Mouse (Mus musculus) neural tube, embryonic 12.5 days (tissue): ENCODE measurements around the gene Gpr15. TPM values are rescaled to one million over a fixed set of nuclear protein-coding genes. Genes with fewer than 3 reads are reported as not detected.

Experiments used
- ATAC-seq: fragments of 200-750 bp; cut with Nextera tagmentation; 2 replicates; pipeline ENCODE4 v1.8.0; 2017; ENCODE audit warnings: low read depth, mild to moderate bottlenecking, moderate TSS enrichment, moderate library complexity; ENCODE audit not compliant: low FRiP score
- H3K27ac ChIP-seq: fragments of 300-500 bp; sonication (generic); 2 replicates; pipeline ENCODE4 v1.5.1; 2016
- H3K27me3 ChIP-seq: fragments of 300-500 bp; sonication (generic); replicated peaks from 2 replicates; pipeline ENCODE4 v1.6.1; 2016; ENCODE audit warnings: mild to moderate bottlenecking
- H3K36me3 ChIP-seq: fragments of 300-500 bp; sonication (generic); 2 replicates; pipeline ENCODE4 v1.6.1; 2016; ENCODE audit warnings: mild to moderate bottlenecking
- H3K4me1 ChIP-seq: fragments of 300-500 bp; sonication (generic); 2 replicates; pipeline ENCODE4 v1.6.1; 2016
- H3K4me2 ChIP-seq: fragments of 300-500 bp; sonication (generic); replicated peaks from 2 replicates; pipeline ENCODE4 v1.6.1; 2016; ENCODE audit warnings: mild to moderate bottlenecking
- H3K4me3 ChIP-seq: fragments of 300-500 bp; sonication (generic); 2 replicates; pipeline ENCODE4 v1.5.1; 2016
- H3K9ac ChIP-seq: fragments of 300-500 bp; sonication (generic); 2 replicates; pipeline ENCODE4 v1.6.1; 2016; ENCODE audit warnings: mild to moderate bottlenecking
- H3K9me3 ChIP-seq: fragments of 300-500 bp; sonication (generic); 2 replicates; pipeline ENCODE4 v1.6.1; 2016; ENCODE audit warnings: mild to moderate bottlenecking
- WGBS: fragments of 180-500 bp; shearing (Covaris S2); methylation state at CpG from one replicate; pipeline ENCODE4 v1.1.7; 2016; 5-methylcytosine and 5-hydroxymethylcytosine counted together
- polyA plus RNA-seq: library from polyadenylated mRNA; unstranded; fragments of >200 nt; fragmentation: Nextera tagmentation; extraction: Ambion mirVana; gene quantifications from 2 replicates; pipeline ENCODE4 v1.2.1, GENCODE M21; 2016

Gene Gpr15
- polyA plus RNA-seq, 1 experiment from 2014 or later = not detected

DNA sequence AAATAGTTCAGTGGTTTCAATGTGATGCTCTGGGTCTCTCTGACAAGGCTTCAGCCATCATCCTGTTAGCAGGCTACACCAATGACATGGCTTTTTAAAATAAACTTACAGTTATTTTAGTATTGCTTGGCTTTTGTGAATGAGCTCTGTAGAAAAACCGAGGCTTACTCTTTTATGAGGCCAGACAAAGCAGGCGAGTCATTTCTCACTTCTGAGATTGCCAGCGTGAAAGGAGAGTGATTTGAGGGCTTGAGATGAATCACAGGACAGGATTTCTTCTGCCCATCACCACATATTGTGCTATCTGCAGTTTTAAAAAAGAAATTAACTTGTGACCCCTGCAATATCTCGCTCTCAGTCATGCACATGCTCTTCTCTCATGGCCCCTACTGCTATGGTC lies 3.9 kb downstream of the Gpr15 start:
- H3K36me3 ChIP-seq = no peaks in the 10 kb centered on the region
- no peak overlapping the region for H3K9ac ChIP-seq
- H3K27me3 ChIP-seq = no peaks in the 10 kb centered on the region
- H3K4me2 ChIP-seq = no peak overlapping the region
- no peak overlapping the region for H3K27ac ChIP-seq
- 66% methylated on average over 4 of the region's 4 CpGs for WGBS
- no peaks in the 10 kb centered on the region for H3K4me1 ChIP-seq
- H3K9me3 ChIP-seq = no peaks in the 10 kb centered on the region
- no peak for ATAC-seq
- H3K4me3 ChIP-seq = no peak overlapping the region

DNA sequence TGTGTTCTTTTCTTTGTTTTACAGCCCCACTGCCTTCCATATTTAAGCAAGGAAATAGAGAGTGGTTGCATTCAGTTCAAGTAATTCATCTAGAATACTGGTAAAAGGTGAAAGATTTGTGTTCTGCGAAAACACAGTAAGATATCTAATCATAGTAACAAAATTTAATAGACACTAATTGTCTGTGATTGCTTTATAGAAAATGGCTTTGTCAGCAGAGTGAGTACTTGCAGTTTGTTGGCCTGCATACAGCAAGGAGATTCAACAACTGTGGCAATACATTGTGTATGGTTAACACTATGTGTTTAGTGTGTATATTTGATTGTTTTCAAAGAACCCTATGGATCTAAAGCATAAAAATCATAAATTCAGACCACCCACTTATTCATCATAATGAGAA lies 5.7 kb downstream of the Gpr15 start:
- Histone ChIP-seq H3K36me3 (no peaks in the 10 kb centered on the region), H3K9ac (no peak overlapping the region), H3K9me3 (no peaks in the 10 kb centered on the region), H3K27me3 (no peaks in the 10 kb centered on the region), H3K4me3 (no peak overlapping the region), H3K27ac (no peak overlapping the region), H3K4me1 (no peaks in the 10 kb centered on the region), H3K4me2 (no peak overlapping the region)
- WGBS = 87% methylated on average over 1 of the region's 1 CpGs
- no peak for ATAC-seq

DNA sequence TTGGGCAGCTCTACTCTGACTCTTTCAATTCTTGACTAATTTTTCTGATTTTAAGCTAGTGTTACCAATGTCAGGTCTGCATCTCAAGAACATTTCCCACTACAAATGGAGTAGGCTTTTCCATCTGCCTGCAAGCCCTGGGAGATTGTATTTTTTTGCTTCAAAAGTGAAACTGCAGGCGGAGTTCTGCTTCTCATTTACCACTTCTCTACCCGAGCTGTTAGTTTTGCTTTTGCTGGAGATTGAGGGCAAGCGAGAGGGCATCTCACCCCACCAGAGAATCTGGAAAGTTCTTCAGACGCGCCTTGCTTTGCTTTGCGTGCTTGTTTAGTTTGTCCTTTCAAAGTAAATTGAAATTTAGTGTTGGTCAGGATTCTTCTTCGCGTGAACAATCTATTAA lies 6.6 kb downstream of the Gpr15 start:
- H3K27me3 ChIP-seq = no peaks in the 10 kb centered on the region
- ATAC-seq = no peak
- H3K36me3 ChIP-seq = no peaks in the 10 kb centered on the region
- no peaks in the 10 kb centered on the region for H3K4me1 ChIP-seq
- no peak overlapping the region for H3K4me2 ChIP-seq
- H3K27ac ChIP-seq = no peak overlapping the region
- no peak overlapping the region for H3K4me3 ChIP-seq
- 83% methylated on average over 8 of the region's 8 CpGs for WGBS
- H3K9ac ChIP-seq = no peak overlapping the region
- H3K9me3 ChIP-seq = no peaks in the 10 kb centered on the region

DNA sequence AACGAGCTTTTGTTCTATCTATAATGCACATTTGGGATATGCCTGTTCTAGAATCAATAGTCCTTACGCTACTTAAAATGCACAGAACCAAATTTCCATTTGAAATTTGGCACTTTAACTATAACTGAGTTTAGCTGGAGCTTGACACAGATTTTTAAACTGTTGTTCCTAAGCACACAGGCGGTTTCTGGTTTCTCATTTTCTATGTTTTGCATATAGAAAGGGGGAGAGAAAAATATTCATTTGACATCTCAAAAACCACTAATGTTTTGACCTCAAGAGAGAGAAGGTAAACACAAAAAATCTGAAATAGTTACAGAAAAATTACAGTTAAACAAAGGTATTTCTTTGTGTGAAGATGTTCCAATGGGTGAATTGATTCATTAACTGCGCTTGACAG lies 9.3 kb downstream of the Gpr15 start:
- ATAC-seq = no peak
- Histone ChIP-seq H3K27me3 (no peaks in the 10 kb centered on the region), H3K27ac (no peak overlapping the region), H3K4me2 (no peak overlapping the region), H3K9me3 (no peaks in the 10 kb centered on the region), H3K4me1 (no peaks in the 10 kb centered on the region), H3K4me3 (no peak overlapping the region), H3K9ac (no peak overlapping the region), H3K36me3 (no peaks in the 10 kb centered on the region)
- 78% methylated on average over 4 of the region's 4 CpGs for WGBS

DNA sequence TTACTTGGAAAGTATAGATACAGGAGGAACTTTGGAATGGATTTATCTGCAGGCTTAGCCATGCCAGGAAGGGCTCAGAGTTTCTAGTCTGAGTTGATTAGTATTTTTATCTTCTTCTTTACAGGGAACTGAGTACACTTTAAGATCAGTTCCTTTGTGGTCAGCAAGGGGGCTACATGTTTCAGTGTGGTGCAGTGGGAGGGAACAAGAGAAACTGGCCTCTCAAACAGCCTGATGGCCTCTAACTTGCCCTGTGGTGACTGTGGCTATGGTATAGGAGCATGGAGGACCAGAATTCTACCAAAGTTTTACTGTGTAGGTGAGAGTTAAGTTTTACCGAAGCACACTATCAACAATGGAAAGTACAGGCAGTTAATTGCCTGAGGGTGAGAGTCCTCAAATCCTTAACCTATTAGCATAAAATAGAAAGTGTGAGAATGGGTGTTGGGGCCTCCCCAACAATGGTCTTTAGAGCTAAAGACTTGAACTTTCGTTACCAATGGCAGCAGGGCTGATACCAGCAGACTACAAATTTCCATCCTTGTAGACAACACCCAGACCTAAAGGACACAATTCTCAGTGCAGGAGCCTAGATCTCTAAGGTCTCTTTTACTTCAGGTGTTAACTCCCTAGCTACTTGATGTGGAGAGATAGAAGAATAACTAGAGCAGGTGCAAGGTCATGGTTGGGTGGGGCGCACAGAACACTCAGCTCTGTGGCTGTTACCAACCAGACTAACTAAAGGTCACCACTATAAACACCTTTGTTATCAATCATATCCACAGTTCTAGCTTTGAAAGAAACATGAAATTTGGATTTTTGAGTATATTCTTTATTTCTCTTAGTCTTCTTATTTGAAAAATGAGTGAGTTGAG lies 10.0 kb downstream of the Gpr15 start:
- no peak overlapping the region for H3K9ac ChIP-seq
- H3K36me3 ChIP-seq = no peaks in the 10 kb centered on the region
- H3K4me3 ChIP-seq = no peak overlapping the region
- H3K27me3 ChIP-seq = no peaks in the 10 kb centered on the region
- ATAC-seq = no peak
- 84% methylated on average over 3 of the region's 3 CpGs for WGBS
- no peaks in the 10 kb centered on the region for H3K9me3 ChIP-seq
- no peak overlapping the region for H3K27ac ChIP-seq
- H3K4me2 ChIP-seq = no peak overlapping the region
- H3K4me1 ChIP-seq = no peaks in the 10 kb centered on the region

DNA sequence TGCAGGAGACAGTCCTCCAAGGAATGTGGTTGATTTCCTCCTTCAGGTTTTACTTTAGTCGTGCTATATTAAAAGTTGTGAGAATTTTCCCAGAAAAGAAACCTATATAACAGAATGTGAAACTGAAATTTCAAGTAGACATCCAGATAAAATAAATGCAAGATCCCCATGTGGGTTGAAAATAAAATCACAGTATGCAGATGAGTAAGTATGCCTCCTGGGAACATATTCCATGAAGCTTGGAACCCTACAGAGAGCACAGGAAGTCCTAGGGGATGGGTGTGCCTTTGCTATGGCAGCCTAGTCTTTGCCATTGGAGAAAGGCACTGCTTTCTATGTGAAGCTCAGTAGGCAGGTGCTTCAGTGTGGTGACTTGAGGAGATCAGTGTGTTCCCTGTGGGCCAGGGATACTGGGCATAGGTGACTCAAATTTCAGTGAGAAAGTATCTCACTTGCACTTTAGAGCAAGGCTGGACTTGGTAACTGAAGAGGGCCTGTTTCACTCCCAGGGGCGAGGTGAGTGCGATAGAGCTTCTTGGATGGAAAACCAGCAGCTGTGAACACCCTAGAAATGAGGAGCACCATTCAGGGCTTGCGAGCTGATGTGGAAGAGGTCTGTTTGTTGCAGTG lies 11.5 kb downstream of the Gpr15 start:
- H3K4me3 ChIP-seq = no peak overlapping the region
- H3K4me2 ChIP-seq = no peak overlapping the region
- H3K9me3 ChIP-seq = no peaks in the 10 kb centered on the region
- WGBS = 91% methylated on average over 4 of the region's 4 CpGs
- no peak for ATAC-seq
- no peaks in the 10 kb centered on the region for H3K36me3 ChIP-seq
- H3K27ac ChIP-seq = no peak overlapping the region
- H3K4me1 ChIP-seq = no peaks in the 10 kb centered on the region
- no peak overlapping the region for H3K9ac ChIP-seq
- no peaks in the 10 kb centered on the region for H3K27me3 ChIP-seq

DNA sequence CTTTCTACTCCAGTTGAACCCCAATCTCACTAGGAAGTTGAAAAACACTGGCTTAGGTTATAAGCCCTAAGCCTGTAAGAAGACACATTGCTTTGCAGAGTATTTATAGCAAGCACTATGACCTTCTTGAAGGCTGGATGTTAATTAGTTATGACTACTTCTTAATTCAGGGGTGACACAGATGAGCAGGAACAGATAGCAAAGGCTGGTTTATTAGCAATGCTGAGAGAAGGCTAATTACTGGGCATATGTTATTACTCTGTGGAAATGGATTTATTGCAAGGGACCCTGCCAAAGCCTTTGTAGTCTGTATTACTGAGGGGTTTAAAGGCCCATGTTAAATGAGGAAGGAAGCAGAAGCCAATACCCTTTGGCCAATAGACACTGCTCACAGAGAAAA lies 13.9 kb downstream of the Gpr15 start:
- no peak for ATAC-seq
- no peaks in the 10 kb centered on the region for H3K36me3 ChIP-seq

DNA sequence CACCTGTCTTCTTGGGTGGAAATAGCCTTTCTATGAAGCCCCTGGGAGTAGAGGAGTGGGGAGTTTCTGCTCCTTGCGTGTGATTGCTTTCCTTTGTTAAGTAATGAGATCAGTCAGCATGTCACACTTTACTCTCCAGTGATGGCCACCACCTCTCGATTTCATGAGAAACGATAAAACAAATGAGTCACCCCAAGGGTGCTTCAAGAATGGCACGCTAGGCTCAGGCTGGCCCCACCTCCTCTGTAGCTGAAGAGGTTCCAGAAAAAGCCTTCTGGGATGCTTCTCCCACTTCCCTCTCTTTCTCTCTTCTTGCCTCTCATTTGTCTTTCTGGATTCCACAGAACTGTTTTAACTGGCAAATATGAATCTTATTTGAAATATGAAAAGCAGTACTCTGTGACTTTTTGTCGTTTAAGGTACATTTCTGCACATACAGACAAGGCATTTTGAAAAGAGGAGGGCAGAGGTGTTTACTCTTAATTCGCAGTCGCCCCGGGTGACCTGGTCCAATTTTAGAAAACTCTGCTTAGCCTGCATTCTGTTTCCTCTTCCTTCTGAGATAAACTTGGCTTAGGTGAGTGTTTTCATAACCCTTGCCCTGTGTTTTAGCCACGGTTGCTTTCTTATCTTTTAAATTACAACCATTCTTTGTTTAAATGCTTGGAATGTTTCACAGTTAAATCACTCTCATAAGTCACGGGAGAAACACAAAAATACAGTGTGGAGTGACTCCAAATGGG lies 15.3 kb downstream of the Gpr15 start:
- no peaks in the 10 kb centered on the region for H3K9me3 ChIP-seq
- 46% methylated on average over 10 of the region's 10 CpGs for WGBS
- H3K27me3 ChIP-seq = no peaks in the 10 kb centered on the region
- H3K9ac ChIP-seq = no peak overlapping the region
- H3K4me3 ChIP-seq = no peak overlapping the region
- H3K4me1 ChIP-seq = no peaks in the 10 kb centered on the region
- ATAC-seq = no peak
- H3K4me2 ChIP-seq = no peak overlapping the region
- H3K27ac ChIP-seq = no peak overlapping the region
- no peaks in the 10 kb centered on the region for H3K36me3 ChIP-seq

More for the DNA sequence above, 13.9 kb downstream of the Gpr15 start:
- H3K4me2 ChIP-seq = no peak overlapping the region
- no peaks in the 10 kb centered on the region for H3K27me3 ChIP-seq
- no peak overlapping the region for H3K27ac ChIP-seq
- H3K9ac ChIP-seq = no peak overlapping the region
- H3K4me1 ChIP-seq = no peaks in the 10 kb centered on the region
- no peak overlapping the region for H3K4me3 ChIP-seq
- H3K9me3 ChIP-seq = no peaks in the 10 kb centered on the region

- Histone ChIP-seq H3K27ac (no peak overlapping the region), H3K9ac (no peak overlapping the region), H3K9me3 (no peaks in the 10 kb centered on the region), H3K27me3 (no peaks in the 10 kb centered on the region), H3K4me2 (no peak overlapping the region), H3K4me3 (no peak overlapping the region), H3K36me3 (no peaks in the 10 kb centered on the region), H3K4me1 (no peaks in the 10 kb centered on the region)
- no peak for ATAC-seq
- 83% methylated on average over 10 of the region's 10 CpGs for whole genome bisulfite sequencing
These were observed 16.4 kb downstream of the Gpr15 start for GRCm38 (mm10) chr16:58702329-58702932.

- WGBS = 64% methylated on average over 6 of the region's 6 CpGs
- no peak overlapping the region for H3K4me2 ChIP-seq
- ATAC-seq = no peak
These were observed 17.1 kb downstream of the Gpr15 start for GRCm38 (mm10) chr16:58701779-58702178.

GRCm38 (mm10) chr16:58700816-58701424 lies 17.9 kb downstream of the Gpr15 start:
- Histone ChIP-seq H3K4me3 (no peak overlapping the region), H3K9me3 (no peaks in the 10 kb centered on the region), H3K4me2 (no peak overlapping the region), H3K9ac (no peak overlapping the region), H3K27me3 (no peaks in the 10 kb centered on the region), H3K36me3 (no peaks in the 10 kb centered on the region), H3K27ac (no peak overlapping the region), H3K4me1 (no peaks in the 10 kb centered on the region)
- ATAC-seq = no peak
- 82% methylated on average over 12 of the region's 12 CpGs for WGBS

More at GRCm38 (mm10) chr16:58701779-58702178, 17.1 kb downstream of the Gpr15 start:
- Histone ChIP-seq H3K27me3 (no peaks in the 10 kb centered on the region), H3K9me3 (no peaks in the 10 kb centered on the region), H3K27ac (no peak overlapping the region), H3K9ac (no peak overlapping the region), H3K4me1 (no peaks in the 10 kb centered on the region), H3K4me3 (no peak overlapping the region), H3K36me3 (no peaks in the 10 kb centered on the region)

GRCm38 (mm10) chr16:58700174-58700573 lies 18.7 kb downstream of the Gpr15 start:
- Histone ChIP-seq H3K27ac (no peak overlapping the region), H3K4me2 (no peak overlapping the region), H3K4me3 (no peak overlapping the region), H3K9ac (no peak overlapping the region), H3K9me3 (no peaks in the 10 kb centered on the region), H3K4me1 (no peaks in the 10 kb centered on the region), H3K36me3 (no peaks in the 10 kb centered on the region), H3K27me3 (no peaks in the 10 kb centered on the region)
- WGBS = 72% methylated on average over 6 of the region's 6 CpGs
- ATAC-seq = no peak
